Mouse (Mus musculus) lung, embryonic 16.5 days (tissue): ENCODE measurements around the gene Macrod1. TPM values are rescaled to one million over a fixed set of nuclear protein-coding genes. Genes with fewer than 3 reads are reported as not detected.

Experiments
- ATAC-seq: fragments of 200-750 bp; cut with Nextera tagmentation; 2 replicates; pipeline ENCODE4 v1.8.0; 2017; ENCODE audit warnings: low read depth, mild to moderate bottlenecking, moderate library complexity
- H3K27ac ChIP-seq: fragments of 300-500 bp; sonication (generic); 2 replicates; pipeline ENCODE4 v1.5.1; 2014; ENCODE audit warnings: mild to moderate bottlenecking, control low read depth, low read length
- H3K27me3 ChIP-seq: fragments of 300-500 bp; sonication (generic); 2 replicates; pipeline ENCODE4 v1.6.1; 2014; ENCODE audit warnings: low read depth, low read length, mixed read lengths; ENCODE audit not compliant: control insufficient read depth, insufficient read depth
- H3K36me3 ChIP-seq: fragments of 300-500 bp; sonication (generic); 2 replicates; pipeline ENCODE4 v1.6.1; 2014; ENCODE audit warnings: low read length; ENCODE audit not compliant: control insufficient read depth, insufficient read depth
- H3K4me1 ChIP-seq: fragments of 300-500 bp; sonication (generic); replicated peaks from 2 replicates; pipeline ENCODE4 v1.6.1; 2014; ENCODE audit warnings: low read length, mixed read lengths; ENCODE audit not compliant: control insufficient read depth, insufficient read depth
- H3K4me2 ChIP-seq: fragments of 300-500 bp; sonication (generic); 2 replicates; pipeline ENCODE4 v1.6.1; 2014; ENCODE audit warnings: low read depth, low read length, control low read depth
- H3K4me3 ChIP-seq: fragments of 300-500 bp; sonication (generic); 2 replicates; pipeline ENCODE4 v1.5.1; 2014; ENCODE audit warnings: mild to moderate bottlenecking, low read length, control low read depth
- H3K9ac ChIP-seq: fragments of 300-500 bp; sonication (generic); 2 replicates; pipeline ENCODE4 v1.6.1; 2014; ENCODE audit warnings: low read length, control low read depth
- H3K9me3 ChIP-seq: fragments of 300-500 bp; sonication (generic); 2 replicates; pipeline ENCODE4 v1.6.1; 2016; ENCODE audit warnings: low read length; ENCODE audit not compliant: control insufficient read depth
- WGBS: fragments of 180-500 bp; shearing (Covaris S2); extraction: QIAGEN DNeasy Blood & Tissue Kit; methylation state at CpG from one replicate; pipeline ENCODE4 v1.1.7; 2014; 5-methylcytosine and 5-hydroxymethylcytosine counted together
- polyA plus RNA-seq: library from polyadenylated mRNA; unstranded; fragments of >200 nt; fragmentation: Nextera tagmentation; extraction: Ambion mirVana; gene quantifications from 2 replicates; pipeline ENCODE4 v1.2.1, GENCODE M21; 2015

Macrod1 gene
- polyA plus RNA-seq, 1 experiment from 2014 or later, result 15.3 TPM

DNA sequence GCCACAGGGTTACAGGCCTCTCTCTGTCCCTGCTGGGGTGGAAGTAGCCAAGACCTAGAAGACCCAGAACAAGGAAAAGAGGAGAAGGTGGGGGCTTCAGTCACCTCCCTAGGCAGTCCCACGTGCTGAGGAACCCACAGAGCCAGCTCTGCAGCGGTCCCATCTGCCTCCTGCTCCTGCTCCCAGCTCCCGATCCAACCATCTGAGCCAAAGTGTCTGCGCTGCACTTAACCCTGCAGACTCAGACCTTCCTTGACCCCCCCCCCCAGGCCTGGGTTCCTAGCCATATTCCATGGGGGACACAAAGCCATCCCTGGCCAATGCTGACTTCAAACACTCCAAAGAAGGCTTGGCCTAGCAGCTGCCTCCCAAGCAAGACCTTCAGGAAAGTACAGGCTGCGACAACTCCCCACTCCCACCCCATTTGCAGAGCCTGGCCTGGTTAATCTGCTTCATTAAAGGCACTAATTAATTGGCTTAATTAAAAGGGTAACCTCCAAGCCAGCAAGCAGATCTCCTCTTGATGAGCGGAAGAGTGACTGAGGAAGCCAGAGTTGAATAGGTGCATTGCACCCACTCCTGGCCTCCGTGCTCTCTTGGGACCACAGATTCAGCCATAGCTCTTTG lies 94.8 kb downstream of the Macrod1 start:
- Histone ChIP-seq H3K4me2 (no peak overlapping the region), H3K4me1 (peaks cover 3% of the 10 kb centered on the region; the same call in 1 of the 2 replicates), H3K9ac (no peak overlapping the region), H3K36me3 (no peaks in the 10 kb centered on the region), H3K4me3 (no peak overlapping the region), H3K27ac (no peak overlapping the region), H3K27me3 (no peaks in the 10 kb centered on the region; the same call in 1 of the 2 replicates), H3K9me3 (no peaks in the 10 kb centered on the region)
- ATAC-seq, result no peak
- WGBS, result 83% methylated on average over 7 of the region's 7 CpGs

DNA sequence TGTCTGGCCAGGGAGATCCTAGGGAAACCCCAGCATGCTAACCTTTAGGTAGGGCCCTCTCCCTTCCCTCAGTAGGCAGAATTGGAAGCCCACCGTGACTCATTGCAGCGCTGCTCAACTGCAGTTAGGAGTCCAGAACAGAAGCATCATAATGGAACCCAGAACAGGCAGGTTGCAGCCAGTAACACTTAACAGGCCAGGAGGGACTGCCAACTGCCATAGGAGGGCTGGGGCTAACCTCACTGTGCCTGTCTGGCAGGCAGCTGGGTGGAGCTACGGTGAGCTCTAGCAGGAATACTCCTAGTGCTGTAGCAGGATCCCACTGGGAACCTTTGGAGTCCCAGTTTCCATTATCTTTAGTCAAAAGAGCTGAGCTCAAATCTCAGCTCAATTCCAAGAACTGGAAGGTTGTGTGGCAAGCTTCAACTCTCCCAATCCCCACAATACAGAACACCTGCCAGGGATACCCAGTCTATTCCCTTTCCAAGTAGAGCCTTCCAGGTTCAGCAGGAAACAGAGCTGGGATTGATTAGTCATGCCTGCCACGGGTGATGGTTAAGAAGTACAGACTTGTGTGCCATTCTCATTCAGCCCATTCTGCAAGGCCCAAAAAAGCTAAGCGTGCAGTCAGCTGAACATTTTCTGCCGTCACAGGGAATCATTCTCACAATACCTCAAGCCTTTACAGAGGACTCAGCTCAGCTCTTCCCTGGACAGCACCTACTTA lies 95.5 kb downstream of the Macrod1 start:
- Histone ChIP-seq H3K27me3 (no peaks in the 10 kb centered on the region; the same call in 1 of the 2 replicates), H3K9me3 (no peaks in the 10 kb centered on the region), H3K9ac (no peak overlapping the region), H3K4me2 (no peak overlapping the region), H3K27ac (no peak overlapping the region), H3K36me3 (no peaks in the 10 kb centered on the region), H3K4me1 (peaks cover 3% of the 10 kb centered on the region; the same call in 1 of the 2 replicates), H3K4me3 (no peak overlapping the region)
- WGBS, result 86% methylated on average over 6 of the region's 6 CpGs
- no peak for ATAC-seq

GRCm38 (mm10) chr19:7153232-7153631 lies 96.6 kb downstream of the Macrod1 start:
- H3K9ac ChIP-seq, result no peak overlapping the region
- peak; percentile 37 for ATAC-seq
- no peaks in the 10 kb centered on the region; the same call in 1 of the 2 replicates for H3K27me3 ChIP-seq
- H3K4me3 ChIP-seq, result no peak overlapping the region
- 30% methylated on average over 7 of the region's 7 CpGs for WGBS
- 0 out of 2 replicates have a peak, but pooled peaks cover 3% of the 10 kb centered on the region for H3K4me1 ChIP-seq
- no peaks in the 10 kb centered on the region for H3K36me3 ChIP-seq
- H3K9me3 ChIP-seq, result no peaks in the 10 kb centered on the region
- H3K27ac ChIP-seq, result no peak overlapping the region
- no peak overlapping the region for H3K4me2 ChIP-seq

GRCm38 (mm10) chr19:7155196-7155595 lies 98.6 kb downstream of the Macrod1 start:
- Histone ChIP-seq H3K36me3 (no peaks in the 10 kb centered on the region), H3K4me3 (no peak overlapping the region), H3K4me1 (peaks cover 6% of the 10 kb centered on the region), H3K9me3 (no peaks in the 10 kb centered on the region), H3K27ac (no peak overlapping the region), H3K9ac (no peak overlapping the region), H3K27me3 (no peaks in the 10 kb centered on the region; the same call in 1 of the 2 replicates), H3K4me2 (no peak overlapping the region)
- ATAC-seq, result no peak
- WGBS, result 77% methylated on average over 6 of the region's 6 CpGs

GRCm38 (mm10) chr19:7157734-7158133 lies 101.1 kb downstream of the Macrod1 start:
- Histone ChIP-seq H3K4me1 (peaks cover 11% of the 10 kb centered on the region), H3K4me2 (no peak overlapping the region), H3K36me3 (no peaks in the 10 kb centered on the region), H3K27ac (no peak overlapping the region), H3K4me3 (no peak overlapping the region), H3K27me3 (no peaks in the 10 kb centered on the region), H3K9ac (no peak overlapping the region), H3K9me3 (no peaks in the 10 kb centered on the region)
- WGBS, result 45% methylated on average over 14 of the region's 14 CpGs
- no peak for ATAC-seq

DNA sequence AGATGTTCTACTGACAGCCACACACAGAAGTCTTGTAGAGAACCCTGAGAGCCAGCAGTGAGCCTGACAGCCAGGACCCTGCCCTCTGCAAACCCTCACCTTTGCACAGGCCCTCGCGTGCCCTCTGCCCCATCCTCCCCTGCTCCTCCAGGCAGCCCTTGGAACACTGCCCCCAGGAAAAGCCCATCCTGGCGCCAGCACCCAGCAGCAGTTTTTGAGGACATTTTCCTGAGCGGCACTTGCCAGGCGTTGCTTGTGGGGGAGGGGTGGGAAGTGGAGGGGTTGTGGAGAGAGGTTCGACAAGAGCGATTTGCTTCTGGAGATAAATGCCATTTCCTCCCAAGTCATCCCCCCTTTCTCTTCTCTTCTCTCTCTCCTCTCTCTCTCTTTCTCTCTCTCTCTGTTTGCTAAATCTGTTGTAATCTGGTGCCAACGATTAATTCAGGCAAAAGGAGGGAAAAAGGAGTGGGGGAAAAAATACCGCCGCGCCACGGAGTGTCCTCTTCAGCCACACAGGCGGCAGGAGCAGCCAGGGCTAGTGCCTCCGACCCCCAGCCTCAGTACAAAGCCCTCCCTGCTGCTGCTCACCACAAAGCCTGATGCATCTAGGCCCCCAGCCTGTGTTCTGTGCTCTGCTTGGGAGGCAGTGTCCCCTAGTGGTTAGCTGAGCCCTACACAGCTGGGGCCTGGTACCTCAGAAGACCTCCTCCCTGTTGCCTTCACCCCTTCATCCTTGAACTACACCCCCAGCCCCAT lies 103.7 kb downstream of the Macrod1 start:
- Histone ChIP-seq H3K9me3 (no peaks in the 10 kb centered on the region), H3K4me3 (no peak overlapping the region), H3K4me1 (peaks cover 17% of the 10 kb centered on the region), H3K27ac (no peak overlapping the region), H3K27me3 (peaks cover 22% of the 10 kb centered on the region), H3K36me3 (no peaks in the 10 kb centered on the region), H3K9ac (peak overlapping the region; percentile 4; the same call in 1 of the 2 replicates), H3K4me2 (peak overlapping the region; percentile 6; the same call in 1 of the 2 replicates)
- WGBS, result 5% methylated on average over 14 of the region's 14 CpGs
- ATAC-seq, result peak; percentile 66

- peaks cover 22% of the 10 kb centered on the region for H3K4me1 ChIP-seq
- H3K9me3 ChIP-seq, result no peaks in the 10 kb centered on the region
- H3K27me3 ChIP-seq, result peaks cover 28% of the 10 kb centered on the region
- no peak overlapping the region for H3K9ac ChIP-seq
- H3K4me2 ChIP-seq, result no peak overlapping the region
- WGBS, result 69% methylated on average over 3 of the region's 3 CpGs
- H3K27ac ChIP-seq, result no peak overlapping the region
- H3K4me3 ChIP-seq, result no peak overlapping the region
- H3K36me3 ChIP-seq, result no peaks in the 10 kb centered on the region
- ATAC-seq, result no peak
These were observed 104.5 kb downstream of the Macrod1 start for GRCm38 (mm10) chr19:7161064-7161463.

DNA sequence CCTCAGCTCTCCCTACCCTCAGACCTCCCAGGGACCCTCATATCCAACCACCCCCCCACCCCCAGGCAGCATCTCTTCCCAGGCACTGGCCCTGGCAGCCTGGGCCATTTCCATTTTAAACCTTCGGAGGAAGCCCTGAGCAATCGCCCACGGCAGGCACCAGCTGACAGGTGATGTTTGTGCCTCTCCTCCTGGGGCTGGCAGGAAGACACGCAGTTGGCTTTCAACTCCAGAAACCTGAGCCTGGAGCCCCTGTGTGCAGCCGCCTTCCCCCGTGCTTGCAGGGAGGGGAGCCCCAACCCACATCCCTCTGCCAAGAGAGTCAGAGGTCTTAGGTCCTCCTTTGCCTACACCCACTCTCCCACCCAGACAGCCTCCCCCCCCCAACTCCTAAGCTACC lies 107.6 kb downstream of the Macrod1 start:
- no peak overlapping the region for H3K27ac ChIP-seq
- no peak overlapping the region for H3K9ac ChIP-seq
- 11% methylated on average over 6 of the region's 6 CpGs for WGBS
- no peaks in the 10 kb centered on the region for H3K36me3 ChIP-seq
- H3K4me2 ChIP-seq, result no peak overlapping the region; the same call in 1 of the 2 replicates
- H3K27me3 ChIP-seq, result peaks cover 46% of the 10 kb centered on the region
- H3K4me3 ChIP-seq, result no peak overlapping the region
- ATAC-seq, result no peak
- H3K4me1 ChIP-seq, result peaks cover 26% of the 10 kb centered on the region
- H3K9me3 ChIP-seq, result no peaks in the 10 kb centered on the region

- Histone ChIP-seq H3K4me2 (peak overlapping the region; percentile 100), H3K27me3 (peaks cover 46% of the 10 kb centered on the region), H3K36me3 (no peaks in the 10 kb centered on the region), H3K27ac (no peak overlapping the region), H3K9ac (peak overlapping the region; percentile 64), H3K4me3 (peak overlapping the region; percentile 65), H3K4me1 (peaks cover 26% of the 10 kb centered on the region), H3K9me3 (no peaks in the 10 kb centered on the region)
- WGBS, result under 1% methylated on average over 28 of the region's 35 CpGs
- 0 out of 2 replicates have a peak, but pooled peaks have one; percentile 3 for ATAC-seq
These were observed 108.3 kb downstream of the Macrod1 start for GRCm38 (mm10) chr19:7164820-7165323.
